Comparison of ENCODE assay signal across 8 mouse cellular contexts in genomic region chr5:45856876-45857253, GRCm38 (mm10). TPM values are rescaled to one million over a fixed set of nuclear protein-coding genes. Genes with fewer than 3 reads are reported as not detected.
A peak's percentile ranks its signal among the peaks of the same experiment; 100 is the strongest.
DNase-seq lines count a peak whose midpoint lies in the region; ATAC-seq and TF ChIP-seq lines count a peak whose summit lies in the region.

No protein-coding gene starts in this region.

- no peak for DNase-seq in heart, postnatal 36 days
- no peak for DNase-seq in liver, embryonic 14.5 days (ENCODE audit: low read depth in 3 of 3, low spot score in 3 of 3)
- DNase-seq in spleen, adult 12 weeks (ENCODE audit: low spot score) = no peak
- DNase-seq in cerebellum, postnatal 25 days = no peak

- TF ChIP-seq EP300 in ES-Bruce4 (IDR thresholded peaks at IDR 0.05; ENCODE audit: insufficient read depth, low read depth, low read length) = no peak
- no peak for TF ChIP-seq EP300 in liver, embryonic 14.5 days (IDR thresholded peaks at IDR 0.05; ENCODE audit: low read depth)

- 0 out of 2 replicates have a peak, but pooled peaks cover 5% of the 10 kb centered on the region for H3K4me1 ChIP-seq in heart, embryonic 12.5 days (replicated peaks)
- no peaks in the 10 kb centered on the region for H3K4me1 ChIP-seq in ES-Bruce4 (ENCODE audit: control insufficient read depth, insufficient read depth, low read length)
- H3K4me1 ChIP-seq in forebrain, embryonic 16.5 days (replicated peaks; ENCODE audit: control insufficient read depth, insufficient read depth, low read length) = peaks cover 9% of the 10 kb centered on the region
- peaks cover 0 to 3% of the 10 kb centered on the region in 2 experiments; a peak in 3 of 4 replicates for H3K4me1 ChIP-seq in liver, embryonic 14.5 days (replicated peaks; ENCODE audit: control insufficient read depth in 2 of 2, insufficient read depth in 2 of 2, low read length in 1 of 2)

- no peaks in the 10 kb centered on the region for H3K27me3 ChIP-seq in heart, embryonic 12.5 days (replicated peaks)
- H3K27me3 ChIP-seq in ES-Bruce4 (ENCODE audit: control insufficient read depth, insufficient read depth, low read length, poor library complexity, severe bottlenecking) = no peaks in the 10 kb centered on the region; the same call in 1 of the 2 replicates
- H3K27me3 ChIP-seq in forebrain, embryonic 16.5 days (replicated peaks; ENCODE audit: control insufficient read depth, insufficient read depth, low read length) = no peaks in the 10 kb centered on the region
- no peaks in the 10 kb centered on the region for H3K27me3 ChIP-seq in liver, embryonic 14.5 days (ENCODE audit: control insufficient read depth, insufficient read depth, low read length)

- peak overlapping the region; percentile 99 for H3K27ac ChIP-seq in heart, embryonic 12.5 days (ENCODE audit: poor library complexity, severe bottlenecking)
- H3K27ac ChIP-seq in ES-Bruce4 (ENCODE audit: insufficient read depth, low read length) = no peak overlapping the region
- peak overlapping the region; percentile 98 for H3K27ac ChIP-seq in forebrain, embryonic 16.5 days (ENCODE audit: low read length)
- H3K27ac ChIP-seq in liver, embryonic 14.5 days = peak overlapping the region; percentile 78

- H3K9me3 ChIP-seq in heart, embryonic 12.5 days (replicated peaks) = no peaks in the 10 kb centered on the region
- no peaks in the 10 kb centered on the region for H3K9me3 ChIP-seq in ES-Bruce4 (replicated peaks; ENCODE audit: control insufficient read depth, insufficient read depth, low read length, poor library complexity, severe bottlenecking)
- H3K9me3 ChIP-seq in forebrain, embryonic 16.5 days (ENCODE audit: control insufficient read depth, low read length) = no peaks in the 10 kb centered on the region
- no peaks in the 10 kb centered on the region for H3K9me3 ChIP-seq in liver, embryonic 14.5 days (ENCODE audit: control insufficient read depth, low read length)

- peak overlapping the region; percentile 98 for H3K4me3 ChIP-seq in heart, embryonic 12.5 days
- H3K4me3 ChIP-seq in ES-Bruce4 (ENCODE audit: low read depth, low read length) = peak overlapping the region; percentile 82
- peak overlapping the region; percentile 80 for H3K4me3 ChIP-seq in forebrain, embryonic 16.5 days (replicated peaks; ENCODE audit: low read length)
- H3K4me3 ChIP-seq in liver, embryonic 14.5 days (ENCODE audit: insufficient read depth in 1 of 2, low read depth in 2 of 2, low read length in 2 of 2) = peak overlapping the region; percentile 93 to 96

- under 1% methylated on average over 43 of the region's 56 CpGs for WGBS in heart, embryonic 12.5 days
- WGBS in forebrain, embryonic 16.5 days = 2% methylated on average over 42 of the region's 56 CpGs
- under 1% methylated on average over 52 of the region's 56 CpGs for WGBS in liver, embryonic 14.5 days (ENCODE audit: insufficient replicate concordance)

- TF ChIP-seq POLR2A in ES-Bruce4 (IDR thresholded peaks at IDR 0.05; ENCODE audit: insufficient read depth, low read length) = no peak

- intact Hi-C loops in heart, postnatal 36 days (cut with DNase I) = loop anchor here (5.0 to 10.0 kb wide), 7 partner anchors 68 to 490 kb away; partner anchors contain the start of genes Lap3 and Med28

- ATAC-seq in heart, embryonic 12.5 days (ENCODE audit: insufficient number of reproducible peaks, low FRiP score) = peak; percentile 15
- peak; percentile 9 for ATAC-seq in forebrain, embryonic 16.5 days
- ATAC-seq in liver, embryonic 14.5 days (ENCODE audit: insufficient read depth) = peak; percentile 3; the same call in 1 of the 2 replicates
- ATAC-seq in cerebellum, adult (ENCODE audit: insufficient number of reproducible peaks, low FRiP score, low TSS enrichment) = no peak; the same call in 1 of the 2 replicates

- TF ChIP-seq CTCF in ES-Bruce4 (IDR thresholded peaks at IDR 0.05; ENCODE audit: low read depth, low read length) = no peak
- no peak for TF ChIP-seq CTCF in liver, embryonic 14.5 days (IDR thresholded peaks at IDR 0.05; ENCODE audit: low read depth)

- H3K4me2 ChIP-seq in heart, embryonic 12.5 days = peak overlapping the region; percentile 92
- peak overlapping the region; percentile 86 for H3K4me2 ChIP-seq in forebrain, embryonic 16.5 days (ENCODE audit: low read length)
- H3K4me2 ChIP-seq in liver, embryonic 14.5 days (ENCODE audit: low read depth) = peak overlapping the region; percentile 65

- no peaks in the 10 kb centered on the region for H3K36me3 ChIP-seq in heart, embryonic 12.5 days
- H3K36me3 ChIP-seq in ES-Bruce4 (ENCODE audit: control insufficient read depth, insufficient read depth, low read length, poor library complexity, severe bottlenecking) = no peaks in the 10 kb centered on the region
- H3K36me3 ChIP-seq in forebrain, embryonic 16.5 days (ENCODE audit: control insufficient read depth, insufficient read depth) = no peaks in the 10 kb centered on the region
- no peaks in the 10 kb centered on the region for H3K36me3 ChIP-seq in liver, embryonic 14.5 days (replicated peaks; ENCODE audit: control insufficient read depth, insufficient read depth, low read depth)

- H3K9ac ChIP-seq in heart, embryonic 12.5 days = peak overlapping the region; percentile 97
- H3K9ac ChIP-seq in ES-Bruce4 (ENCODE audit: low read depth, poor library complexity, severe bottlenecking) = peak overlapping the region; percentile 89
- peak overlapping the region; percentile 81 for H3K9ac ChIP-seq in forebrain, embryonic 16.5 days (replicated peaks; ENCODE audit: low read depth, low read length)
- H3K9ac ChIP-seq in liver, embryonic 14.5 days (replicated peaks) = peak overlapping the region; percentile 89

RNA-seq across cellular contexts. Expression of gene Lcorl, which starts 0.6 kb away (rescaled TPM):
- polyA plus RNA-seq in heart, embryonic 12.5 days (2016; fragmentation: Nextera tagmentation; extraction: Ambion mirVana) = 23.7 and 25.1 TPM in 2 replicates
- total RNA-seq in heart, postnatal 36 days (2021) = 1 to 10 TPM; 6.3 to 7.9 TPM
- 25.1 and 29.8 TPM in 2 replicates for polyA plus RNA-seq in ES-Bruce4 (2011; ENCODE audit: insufficient read depth, insufficient read length, low read depth, missing spikeins)
- polyA plus RNA-seq in forebrain, embryonic 16.5 days (2015; fragmentation: Nextera tagmentation; extraction: Ambion mirVana) = 53.3 and 56.4 TPM in 2 replicates
- polyA plus RNA-seq in liver, embryonic 14.5 days (2012; rRNA removed) = 1.0 and 1.9 TPM in 2 replicates
- 5.7 and 5.8 TPM in 2 replicates for polyA plus RNA-seq in liver, embryonic 14.5 days (2014; fragmentation: Nextera tagmentation; extraction: Ambion mirVana)
